Mouse (Mus musculus): ENCODE data around the gene Rps11.

- TF ChIP-seq CTCF (IDR thresholded peaks at IDR 0.05; ENCODE audit: low read depth, low read length) (no peak), EP300 (IDR thresholded peaks at IDR 0.05; ENCODE audit: insufficient read depth, low read depth, low read length) (no peak)
Measured at GRCm38 (mm10) chr7:45141319-45141718, 17.1 kb upstream of the Rps11 start.
